Mouse (Mus musculus): ENCODE measurements around the gene Aaed1. TPM values are rescaled to one million over a fixed set of nuclear protein-coding genes. Genes with fewer than 3 reads are reported as not detected.
A peak's percentile ranks its signal among the peaks of the same experiment; 100 is the strongest.

Gene Aaed1
- 15.8 and 16.7 TPM in 2 replicates for polyA plus RNA-seq (2015; fragmentation: Nextera tagmentation; extraction: Ambion mirVana)

GRCm38 (mm10) chr13:64312024-64312915 lies at the start of gene Aaed1:
Aaed1 (minus strand) TSS chr13:64312710.
- H3K4me1 ChIP-seq (replicated peaks) = no peaks in the 10 kb centered on the region; the same call in 1 of the 2 replicates
- no peaks in the 10 kb centered on the region for H3K27me3 ChIP-seq
- peak within 1 kb of the TSS; percentile 70 for H3K9ac ChIP-seq
- WGBS = under 1% methylated on average over 53 of the region's 74 CpGs
- no peaks in the 10 kb centered on the region for H3K9me3 ChIP-seq
- peak within 1 kb of the TSS; percentile 57 for H3K4me2 ChIP-seq
- 0 out of 2 replicates have a peak, but pooled peaks cover 3% of the 10 kb centered on the region for H3K36me3 ChIP-seq
- ATAC-seq (ENCODE audit: low FRiP score) = peak; percentile 92
- peak within 1 kb of the TSS; percentile 63 for H3K4me3 ChIP-seq
- H3K27ac ChIP-seq = peak within 1 kb of the TSS; percentile 85

DNA sequence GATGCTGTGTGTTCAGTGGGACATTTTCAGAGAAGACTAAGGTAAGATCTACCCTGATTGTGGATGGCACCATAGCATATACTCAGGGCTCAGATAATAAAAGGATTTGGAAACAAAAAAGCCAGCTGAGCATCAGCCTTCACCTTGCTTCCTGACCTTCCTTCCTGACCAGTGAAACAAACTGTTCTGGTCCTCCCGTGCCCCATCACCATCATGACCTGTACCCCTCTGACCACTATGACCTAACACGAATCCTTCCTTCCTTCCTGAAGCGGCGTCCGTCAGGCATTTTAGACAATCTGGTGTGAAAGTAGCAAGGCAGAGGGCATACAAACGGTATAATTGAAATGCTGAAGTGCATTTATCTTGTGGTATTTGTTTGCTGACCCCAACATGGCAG lies 49.6 kb upstream of the Aaed1 start:
- 86% methylated on average over 6 of the region's 6 CpGs for WGBS
- Histone ChIP-seq H3K9me3 (no peaks in the 10 kb centered on the region), H3K27ac (no peak overlapping the region), H3K27me3 (no peaks in the 10 kb centered on the region), H3K36me3 (peaks cover 46% of the 10 kb centered on the region), H3K4me3 (no peak overlapping the region), H3K4me1 (replicated peaks) (no peaks in the 10 kb centered on the region), H3K9ac (no peak overlapping the region), H3K4me2 (no peak overlapping the region)
- ATAC-seq (ENCODE audit: low FRiP score) = no peak

DNA sequence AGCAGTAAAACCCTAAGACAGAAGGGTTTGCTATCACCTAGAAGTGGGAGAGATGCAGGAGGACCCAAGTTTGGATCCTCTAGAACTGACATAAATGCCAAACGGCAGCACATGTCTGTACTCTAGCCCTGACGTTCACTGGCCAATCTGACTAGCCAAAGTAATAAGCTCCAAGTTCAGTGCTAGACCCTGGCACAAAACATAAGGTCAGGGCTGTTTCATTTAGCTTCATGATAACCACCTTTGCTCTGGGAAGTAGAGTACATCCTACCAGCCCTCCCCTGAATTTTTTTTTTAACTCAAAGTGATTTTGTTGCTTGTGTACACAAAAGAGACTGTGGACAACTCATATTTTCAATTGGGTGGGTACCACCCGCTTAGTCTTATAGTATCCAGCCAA lies 48.5 kb upstream of the Aaed1 start:
- Histone ChIP-seq H3K4me3 (no peak overlapping the region), H3K4me2 (no peak overlapping the region), H3K9ac (no peak overlapping the region), H3K9me3 (no peaks in the 10 kb centered on the region), H3K36me3 (peaks cover 34% of the 10 kb centered on the region), H3K27ac (no peak overlapping the region), H3K4me1 (replicated peaks) (no peaks in the 10 kb centered on the region), H3K27me3 (no peaks in the 10 kb centered on the region)
- no peak for ATAC-seq (ENCODE audit: low FRiP score)
- 93% methylated on average over 3 of the region's 3 CpGs for WGBS

DNA sequence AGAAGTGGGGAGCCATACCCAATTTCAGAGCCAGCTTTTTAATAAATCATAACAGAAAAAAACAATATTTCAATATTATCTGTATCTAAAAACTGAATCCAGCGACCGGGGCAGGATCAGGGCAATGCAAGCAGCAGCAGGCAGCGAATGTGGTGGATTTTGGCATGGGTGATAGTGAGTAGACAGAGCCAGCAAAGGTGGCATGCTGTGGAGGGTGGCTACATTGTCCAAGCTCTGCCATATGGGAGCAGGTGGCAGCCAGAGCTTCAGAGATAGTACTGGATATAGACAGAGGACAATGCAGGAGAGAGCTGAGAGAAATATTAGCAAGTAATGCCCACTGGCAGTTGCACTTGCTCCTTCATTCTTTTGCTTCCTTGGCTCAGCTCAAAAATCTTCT lies 47.2 kb upstream of the Aaed1 start:
- no peaks in the 10 kb centered on the region for H3K9me3 ChIP-seq
- no peaks in the 10 kb centered on the region for H3K27me3 ChIP-seq
- H3K4me1 ChIP-seq (replicated peaks) = no peaks in the 10 kb centered on the region
- WGBS = 89% methylated on average over 3 of the region's 3 CpGs
- H3K9ac ChIP-seq = no peak overlapping the region
- no peak overlapping the region for H3K4me2 ChIP-seq
- ATAC-seq (ENCODE audit: low FRiP score) = no peak
- no peak overlapping the region for H3K27ac ChIP-seq
- H3K4me3 ChIP-seq = no peak overlapping the region
- H3K36me3 ChIP-seq = peaks cover 24% of the 10 kb centered on the region

- no peaks in the 10 kb centered on the region for H3K27me3 ChIP-seq
- no peak overlapping the region for H3K9ac ChIP-seq
- no peaks in the 10 kb centered on the region for H3K4me1 ChIP-seq (replicated peaks)
- H3K36me3 ChIP-seq = peaks cover 14% of the 10 kb centered on the region
- no peak overlapping the region for H3K4me2 ChIP-seq
- WGBS = 87% methylated on average over 1 of the region's 1 CpGs
- H3K27ac ChIP-seq = no peak overlapping the region
- no peak overlapping the region for H3K4me3 ChIP-seq
- no peaks in the 10 kb centered on the region for H3K9me3 ChIP-seq
- ATAC-seq (ENCODE audit: low FRiP score) = no peak
Measured at GRCm38 (mm10) chr13:64358476-64358875, 46.0 kb upstream of the Aaed1 start.

- WGBS = 79% methylated on average over 5 of the region's 5 CpGs
- no peak overlapping the region for H3K9ac ChIP-seq
Measured at GRCm38 (mm10) chr13:64357389-64357788, 44.9 kb upstream of the Aaed1 start.

GRCm38 (mm10) chr13:64349474-64349873 lies 37.0 kb upstream of the Aaed1 start:
- H3K27ac ChIP-seq = no peak overlapping the region
- ATAC-seq (ENCODE audit: low FRiP score) = no peak
- no peaks in the 10 kb centered on the region for H3K4me1 ChIP-seq (replicated peaks)
- H3K27me3 ChIP-seq = no peaks in the 10 kb centered on the region
- WGBS = 86% methylated on average over 2 of the region's 2 CpGs
- H3K4me3 ChIP-seq = no peak overlapping the region
- H3K9ac ChIP-seq = no peak overlapping the region
- H3K9me3 ChIP-seq = no peaks in the 10 kb centered on the region
- H3K4me2 ChIP-seq = no peak overlapping the region
- no peaks in the 10 kb centered on the region for H3K36me3 ChIP-seq

More at GRCm38 (mm10) chr13:64357389-64357788, 44.9 kb upstream of the Aaed1 start:
- H3K27me3 ChIP-seq = no peaks in the 10 kb centered on the region
- no peak overlapping the region for H3K4me3 ChIP-seq
- peaks cover 5% of the 10 kb centered on the region; the same call in 1 of the 2 replicates for H3K36me3 ChIP-seq
- H3K27ac ChIP-seq = no peak overlapping the region
- no peaks in the 10 kb centered on the region for H3K4me1 ChIP-seq (replicated peaks)
- no peaks in the 10 kb centered on the region for H3K9me3 ChIP-seq
- ATAC-seq (ENCODE audit: low FRiP score) = no peak
- no peak overlapping the region for H3K4me2 ChIP-seq

- peak; percentile 90 for ATAC-seq (ENCODE audit: low FRiP score)
- H3K9ac ChIP-seq = peak overlapping the region; percentile 70
- peaks cover 4% of the 10 kb centered on the region; the same call in 1 of the 2 replicates for H3K4me1 ChIP-seq (replicated peaks)
- no peak overlapping the region for H3K27ac ChIP-seq
- H3K4me3 ChIP-seq = peak overlapping the region; percentile 47
- H3K9me3 ChIP-seq = no peaks in the 10 kb centered on the region
- peak overlapping the region; percentile 68 for H3K4me2 ChIP-seq
- WGBS = under 1% methylated on average over 9 of the region's 9 CpGs
- no peaks in the 10 kb centered on the region for H3K36me3 ChIP-seq
- H3K27me3 ChIP-seq = no peaks in the 10 kb centered on the region
Measured at GRCm38 (mm10) chr13:64344082-64344501, 31.6 kb upstream of the Aaed1 start.

GRCm38 (mm10) chr13:64343598-64343997 lies 31.1 kb upstream of the Aaed1 start:
- no peaks in the 10 kb centered on the region for H3K9me3 ChIP-seq
- H3K4me1 ChIP-seq (replicated peaks) = peaks cover 4% of the 10 kb centered on the region; the same call in 1 of the 2 replicates
- ATAC-seq (ENCODE audit: low FRiP score) = peak; percentile 71; the same call in 1 of the 2 replicates
- WGBS = 20% methylated on average over 10 of the region's 10 CpGs
- no peak overlapping the region for H3K27ac ChIP-seq
- H3K9ac ChIP-seq = peak overlapping the region; percentile 70
- H3K4me3 ChIP-seq = peak overlapping the region; percentile 47
- H3K4me2 ChIP-seq = peak overlapping the region; percentile 68
- no peaks in the 10 kb centered on the region for H3K36me3 ChIP-seq
- H3K27me3 ChIP-seq = no peaks in the 10 kb centered on the region

DNA sequence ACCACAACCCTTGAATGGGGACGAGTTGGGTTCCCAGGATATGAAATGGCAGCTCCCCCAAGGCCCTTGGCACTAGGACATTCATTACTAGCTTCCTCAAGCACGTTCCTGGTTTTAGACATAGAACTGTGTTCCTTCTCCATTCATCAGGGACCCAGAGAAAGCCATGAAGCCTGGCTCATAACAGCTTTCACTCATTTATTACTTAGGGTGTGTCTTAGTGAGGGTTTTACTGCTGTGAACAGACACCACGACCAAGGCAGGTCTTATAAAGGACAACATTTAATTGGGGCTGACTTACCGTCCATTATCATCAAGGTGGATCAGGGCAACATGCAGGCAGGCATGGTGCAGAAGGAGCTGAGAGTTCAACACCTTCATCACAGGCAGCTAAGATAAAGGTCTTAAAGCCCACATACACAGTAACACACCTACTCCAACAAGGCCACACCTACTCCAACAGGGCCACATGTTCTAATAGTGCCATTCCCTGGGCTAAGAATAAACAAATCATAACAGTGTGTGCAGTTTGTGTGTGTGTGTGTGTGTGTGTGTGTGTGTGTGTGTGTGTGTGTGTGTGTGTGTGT lies 23.1 kb upstream of the Aaed1 start:
- Histone ChIP-seq H3K4me1 (replicated peaks) (no peaks in the 10 kb centered on the region), H3K9me3 (no peaks in the 10 kb centered on the region), H3K4me3 (no peak overlapping the region), H3K27me3 (no peaks in the 10 kb centered on the region), H3K36me3 (no peaks in the 10 kb centered on the region), H3K27ac (no peak overlapping the region), H3K4me2 (no peak overlapping the region), H3K9ac (no peak overlapping the region)
- WGBS = 72% methylated on average over 4 of the region's 4 CpGs
- no peak for ATAC-seq (ENCODE audit: low FRiP score)

DNA sequence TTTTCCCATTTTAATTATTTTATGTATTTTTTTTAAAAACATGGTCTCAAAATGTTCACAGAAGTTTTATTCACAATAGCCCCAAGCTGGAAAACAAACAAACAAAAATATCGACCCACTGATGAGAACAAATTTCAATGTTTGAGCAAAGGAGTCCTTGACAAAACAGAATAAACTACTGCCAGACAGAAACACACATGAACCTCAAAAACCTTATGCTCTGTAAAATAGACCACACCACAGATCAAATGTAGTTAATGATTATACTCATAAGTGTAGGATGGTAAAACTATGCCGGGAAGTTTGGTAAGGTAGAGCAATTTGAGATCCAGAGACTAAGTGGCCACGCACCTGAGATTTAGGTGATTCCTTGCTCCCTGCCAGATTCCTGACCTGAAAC lies 20.6 kb upstream of the Aaed1 start:
- Histone ChIP-seq H3K9ac (no peak overlapping the region), H3K27ac (no peak overlapping the region), H3K27me3 (no peaks in the 10 kb centered on the region), H3K36me3 (no peaks in the 10 kb centered on the region), H3K4me1 (replicated peaks) (no peaks in the 10 kb centered on the region), H3K4me3 (no peak overlapping the region), H3K4me2 (no peak overlapping the region), H3K9me3 (no peaks in the 10 kb centered on the region)
- 93% methylated on average over 3 of the region's 3 CpGs for WGBS
- ATAC-seq (ENCODE audit: low FRiP score) = no peak

- Histone ChIP-seq H3K9ac (no peak overlapping the region), H3K27ac (no peak overlapping the region), H3K4me2 (no peak overlapping the region), H3K9me3 (no peaks in the 10 kb centered on the region), H3K4me1 (replicated peaks) (no peaks in the 10 kb centered on the region), H3K36me3 (no peaks in the 10 kb centered on the region), H3K4me3 (no peak overlapping the region), H3K27me3 (no peaks in the 10 kb centered on the region)
- WGBS = 87% methylated on average over 6 of the region's 6 CpGs
- no peak for ATAC-seq (ENCODE audit: low FRiP score)
Measured at GRCm38 (mm10) chr13:64332321-64332720, 19.8 kb upstream of the Aaed1 start.

Measured in hindbrain, embryonic 13.5 days (tissue).